Mouse (Mus musculus) liver, postnatal 0 days (tissue): ENCODE data around the gene Mef2a. TPM values are rescaled to one million over a fixed set of nuclear protein-coding genes. Genes with fewer than 3 reads are reported as not detected.

Experiments
- ATAC-seq: fragments of 200-750 bp; cut with Nextera tagmentation; 2 replicates; pipeline ENCODE4 v1.8.0; 2017; ENCODE audit warnings: mild to moderate bottlenecking, moderate library complexity
- DNase-seq: peaks from one replicate; pipeline ENCODE4 v3.0.0-alpha.2; 2016
- H3K27ac ChIP-seq: fragments of 300-500 bp; sonication (generic); 2 replicates; pipeline ENCODE4 v1.5.1; 2014; ENCODE audit warnings: antibody characterized with exemption, moderate library complexity, mild to moderate bottlenecking, low read depth
- H3K27me3 ChIP-seq: fragments of 300-500 bp; sonication (generic); 2 replicates; pipeline ENCODE4 v1.6.1; 2014; ENCODE audit warnings: low read length, control low read depth, mixed read lengths; ENCODE audit not compliant: insufficient read depth
- H3K36me3 ChIP-seq: fragments of 300-500 bp; sonication (generic); replicated peaks from 2 replicates; pipeline ENCODE4 v1.6.1; 2014; ENCODE audit warnings: mild to moderate bottlenecking, control low read depth, low read length, moderate library complexity, mixed read lengths; ENCODE audit not compliant: insufficient read depth
- H3K4me1 ChIP-seq: fragments of 300-500 bp; sonication (generic); 2 replicates; pipeline ENCODE4 v1.6.1; 2014; ENCODE audit warnings: antibody characterized with exemption, mild to moderate bottlenecking, control low read depth; ENCODE audit not compliant: insufficient read depth
- H3K4me2 ChIP-seq: fragments of 300-500 bp; sonication (generic); 2 replicates; pipeline ENCODE4 v1.6.1; 2014; ENCODE audit warnings: low read depth, mild to moderate bottlenecking, low read length, moderate library complexity, mixed read lengths
- H3K4me3 ChIP-seq: fragments of 300-500 bp; sonication (generic); 2 replicates; pipeline ENCODE4 v1.5.1; 2014; ENCODE audit warnings: low read depth, low read length
- H3K9ac ChIP-seq: fragments of 300-500 bp; sonication (generic); replicated peaks from 2 replicates; pipeline ENCODE4 v1.6.1; 2014; ENCODE audit warnings: mild to moderate bottlenecking, moderate library complexity
- H3K9me3 ChIP-seq: fragments of 300-500 bp; sonication (generic); 2 replicates; pipeline ENCODE4 v1.6.1; 2016; ENCODE audit warnings: mild to moderate bottlenecking, control low read depth, low read length, mixed read lengths
- CTCF ChIP-seq: sonication (generic); IDR thresholded peaks from 2 replicates; pipeline ENCODE4 v1.5.1; 2016; ENCODE audit warnings: antibody characterized with exemption, low read depth
- EP300 ChIP-seq: IDR thresholded peaks from 2 replicates; pipeline ENCODE4 v1.6.1; 2016; ENCODE audit warnings: antibody characterized with exemption, low read depth, mild to moderate bottlenecking
- WGBS: fragments of 180-500 bp; shearing (Covaris S2); extraction: QIAGEN DNeasy Blood & Tissue Kit; methylation state at CpG from one replicate; pipeline ENCODE4 v1.1.7; 2014; ENCODE audit not compliant: insufficient replicate concordance; 5-methylcytosine and 5-hydroxymethylcytosine counted together
- polyA plus RNA-seq: library from polyadenylated mRNA; unstranded; fragments of >200 nt; fragmentation: Nextera tagmentation; extraction: Ambion mirVana; gene quantifications from 2 replicates; pipeline ENCODE4 v1.2.1, GENCODE M21; 2015

The Mef2a gene
- polyA plus RNA-seq, 1 experiment from 2014 or later, result 10.7 TPM

- no peak overlapping the region for H3K9ac ChIP-seq
Observed at GRCm38 (mm10) chr7:67313200-67313599, 59.5 kb downstream of the Mef2a start.

GRCm38 (mm10) chr7:67310151-67310550 lies 62.5 kb downstream of the Mef2a start:
- no peak for DNase-seq
- Histone ChIP-seq H3K4me1 (no peaks in the 10 kb centered on the region; the same call in 1 of the 2 replicates), H3K9ac (no peak overlapping the region), H3K4me3 (no peak overlapping the region), H3K36me3 (no peaks in the 10 kb centered on the region; the same call in 1 of the 2 replicates), H3K27me3 (no peaks in the 10 kb centered on the region), H3K9me3 (no peaks in the 10 kb centered on the region), H3K27ac (peak overlapping the region; percentile 18; the same call in 1 of the 2 replicates), H3K4me2 (no peak overlapping the region)
- peak; percentile 50 for ATAC-seq
- no peak for TF ChIP-seq CTCF
- TF ChIP-seq EP300, result no peak
- 51% methylated on average over 2 of the region's 2 CpGs for WGBS

More at GRCm38 (mm10) chr7:67313200-67313599, 59.5 kb downstream of the Mef2a start:
- no peak overlapping the region for H3K4me2 ChIP-seq
- H3K4me3 ChIP-seq, result no peak overlapping the region
- no peaks in the 10 kb centered on the region for H3K27me3 ChIP-seq
- ATAC-seq (no peak), DNase-seq (no peak)
- TF ChIP-seq CTCF (no peak), EP300 (no peak)
- H3K27ac ChIP-seq, result no peak overlapping the region
- H3K4me1 ChIP-seq, result no peaks in the 10 kb centered on the region; the same call in 1 of the 2 replicates
- no peaks in the 10 kb centered on the region for H3K9me3 ChIP-seq
- no peaks in the 10 kb centered on the region; the same call in none of the 2 replicates for H3K36me3 ChIP-seq
- WGBS, result 49% methylated on average over 3 of the region's 3 CpGs

- WGBS, result 47% methylated on average over 2 of the region's 2 CpGs
- TF ChIP-seq CTCF (no peak), EP300 (no peak)
- ATAC-seq, result no peak
Observed at GRCm38 (mm10) chr7:67308102-67308501, 64.6 kb downstream of the Mef2a start.

GRCm38 (mm10) chr7:67307078-67307477 lies 65.6 kb downstream of the Mef2a start:
- 84% methylated on average over 3 of the region's 3 CpGs for WGBS
- TF ChIP-seq CTCF (no peak), EP300 (no peak)
- no peak for ATAC-seq

More at GRCm38 (mm10) chr7:67308102-67308501, 64.6 kb downstream of the Mef2a start:
- Histone ChIP-seq H3K4me1 (no peaks in the 10 kb centered on the region; the same call in 1 of the 2 replicates), H3K9me3 (no peaks in the 10 kb centered on the region), H3K9ac (no peak overlapping the region), H3K27ac (no peak overlapping the region), H3K4me2 (no peak overlapping the region), H3K36me3 (no peaks in the 10 kb centered on the region; the same call in 1 of the 2 replicates), H3K4me3 (no peak overlapping the region), H3K27me3 (no peaks in the 10 kb centered on the region)
- DNase-seq, result no peak

GRCm38 (mm10) chr7:67304937-67305336 lies 67.7 kb downstream of the Mef2a start:
- Histone ChIP-seq H3K4me1 (no peaks in the 10 kb centered on the region), H3K4me3 (no peak overlapping the region), H3K9ac (no peak overlapping the region), H3K27ac (no peak overlapping the region), H3K27me3 (no peaks in the 10 kb centered on the region), H3K4me2 (no peak overlapping the region), H3K36me3 (no peaks in the 10 kb centered on the region), H3K9me3 (no peaks in the 10 kb centered on the region)
- no peak for TF ChIP-seq EP300
- TF ChIP-seq CTCF, result no peak
- no peak for DNase-seq
- no peak for ATAC-seq
- WGBS, result 71% methylated on average over 3 of the region's 3 CpGs

More at GRCm38 (mm10) chr7:67307078-67307477, 65.6 kb downstream of the Mef2a start:
- H3K36me3 ChIP-seq, result no peaks in the 10 kb centered on the region; the same call in 1 of the 2 replicates
- no peak overlapping the region for H3K9ac ChIP-seq
- H3K4me3 ChIP-seq, result no peak overlapping the region
- H3K9me3 ChIP-seq, result no peaks in the 10 kb centered on the region
- H3K27me3 ChIP-seq, result no peaks in the 10 kb centered on the region
- no peak overlapping the region for H3K27ac ChIP-seq
- no peaks in the 10 kb centered on the region; the same call in 1 of the 2 replicates for H3K4me1 ChIP-seq
- no peak overlapping the region for H3K4me2 ChIP-seq
- DNase-seq, result no peak

- no peak for DNase-seq
- no peak overlapping the region for H3K4me2 ChIP-seq
- no peaks in the 10 kb centered on the region for H3K4me1 ChIP-seq
- H3K36me3 ChIP-seq, result peaks cover 4% of the 10 kb centered on the region; the same call in 1 of the 2 replicates
- no peak overlapping the region for H3K9ac ChIP-seq
- H3K27ac ChIP-seq, result no peak overlapping the region
- 63% methylated on average over 1 of the region's 1 CpGs for WGBS
- ATAC-seq, result no peak
- H3K27me3 ChIP-seq, result no peaks in the 10 kb centered on the region
- TF ChIP-seq CTCF (no peak), EP300 (no peak)
- no peak overlapping the region for H3K4me3 ChIP-seq
- H3K9me3 ChIP-seq, result no peaks in the 10 kb centered on the region
Observed at GRCm38 (mm10) chr7:67296419-67296818, 76.2 kb downstream of the Mef2a start.
